Mouse (Mus musculus) liver, embryonic 14.5 days (tissue): ENCODE data around the gene Cpsf6.

ENCODE experiments used
- CTCF ChIP-seq: IDR thresholded peaks from 2 replicates; pipeline ENCODE4 v1.5.1; 2016; ENCODE audit warnings: antibody characterized with exemption, low read depth, control low read depth
- EP300 ChIP-seq: IDR thresholded peaks from 2 replicates; pipeline ENCODE4 v1.6.1; 2016; ENCODE audit warnings: antibody characterized with exemption, low read depth

GRCm38 (mm10) chr10:117342406-117342805 lies 37.4 kb downstream of the Cpsf6 start:
- TF ChIP-seq CTCF (no peak), EP300 (no peak)
